Mouse (Mus musculus) induced T-regulatory cell, adult 2 months (primary cell): ENCODE results near the gene Rfc1.
"Not testable (repeated sequence)": the region's sequence is repeated elsewhere in the genome, so short reads cannot be mapped to it uniquely, and the experiment has no call there.

Source experiments
- DNase-seq: peaks from one replicate; pipeline ENCODE4 v3.0.0-alpha.2; 2012; ENCODE audit warnings: low read depth

Rfc1 gene

DNA sequence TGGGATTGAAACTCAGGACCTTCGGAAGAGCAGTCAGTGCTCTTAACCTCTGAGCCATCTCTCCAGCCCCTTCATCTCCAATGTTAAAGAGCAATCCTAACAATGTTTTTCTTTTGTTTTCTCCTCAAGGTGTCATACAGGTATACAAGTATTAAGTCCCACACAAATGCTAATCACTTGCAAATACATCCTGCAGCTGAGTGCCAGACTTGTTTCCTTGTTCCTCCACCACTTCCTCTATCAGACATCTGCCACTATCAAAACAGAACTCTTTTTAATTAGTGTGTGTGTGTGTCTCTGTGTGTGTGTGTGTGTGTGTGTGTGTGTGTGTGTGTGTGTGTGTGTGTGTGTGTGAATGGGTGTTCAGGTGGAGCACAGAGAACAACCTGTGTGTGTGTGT, 35.8 kb downstream of the Rfc1 start:
- DNase-seq, result not testable (repeated sequence)

GRCm38 (mm10) chr5:65298167-65298950, 37.1 kb downstream of the Rfc1 start:
- DNase-seq, result no peak

DNA sequence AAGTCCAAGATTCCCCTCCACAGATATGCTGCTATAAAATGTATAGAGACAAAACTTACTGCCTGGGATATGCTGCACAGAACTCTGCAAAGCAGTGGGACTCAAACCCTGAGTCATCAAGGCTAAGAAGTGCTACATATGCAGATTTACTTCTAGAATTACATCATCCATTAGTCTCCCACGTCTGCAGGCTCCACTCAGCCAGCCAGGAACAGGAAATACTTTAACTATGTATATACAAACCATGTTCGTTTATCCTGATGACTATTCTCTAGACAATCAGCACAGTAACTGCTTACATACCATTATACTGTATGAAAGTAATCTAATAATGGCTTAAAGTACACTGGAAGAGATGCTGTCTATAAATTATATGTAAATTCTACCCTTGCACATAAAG, 41.2 kb downstream of the Rfc1 start:
- no peak for DNase-seq

- DNase-seq, result no peak
Observed at GRCm38 (mm10) chr5:65293627-65294026, 41.8 kb downstream of the Rfc1 start.

GRCm38 (mm10) chr5:65289009-65289408, 46.5 kb downstream of the Rfc1 start:
- not testable (repeated sequence) for DNase-seq

DNA sequence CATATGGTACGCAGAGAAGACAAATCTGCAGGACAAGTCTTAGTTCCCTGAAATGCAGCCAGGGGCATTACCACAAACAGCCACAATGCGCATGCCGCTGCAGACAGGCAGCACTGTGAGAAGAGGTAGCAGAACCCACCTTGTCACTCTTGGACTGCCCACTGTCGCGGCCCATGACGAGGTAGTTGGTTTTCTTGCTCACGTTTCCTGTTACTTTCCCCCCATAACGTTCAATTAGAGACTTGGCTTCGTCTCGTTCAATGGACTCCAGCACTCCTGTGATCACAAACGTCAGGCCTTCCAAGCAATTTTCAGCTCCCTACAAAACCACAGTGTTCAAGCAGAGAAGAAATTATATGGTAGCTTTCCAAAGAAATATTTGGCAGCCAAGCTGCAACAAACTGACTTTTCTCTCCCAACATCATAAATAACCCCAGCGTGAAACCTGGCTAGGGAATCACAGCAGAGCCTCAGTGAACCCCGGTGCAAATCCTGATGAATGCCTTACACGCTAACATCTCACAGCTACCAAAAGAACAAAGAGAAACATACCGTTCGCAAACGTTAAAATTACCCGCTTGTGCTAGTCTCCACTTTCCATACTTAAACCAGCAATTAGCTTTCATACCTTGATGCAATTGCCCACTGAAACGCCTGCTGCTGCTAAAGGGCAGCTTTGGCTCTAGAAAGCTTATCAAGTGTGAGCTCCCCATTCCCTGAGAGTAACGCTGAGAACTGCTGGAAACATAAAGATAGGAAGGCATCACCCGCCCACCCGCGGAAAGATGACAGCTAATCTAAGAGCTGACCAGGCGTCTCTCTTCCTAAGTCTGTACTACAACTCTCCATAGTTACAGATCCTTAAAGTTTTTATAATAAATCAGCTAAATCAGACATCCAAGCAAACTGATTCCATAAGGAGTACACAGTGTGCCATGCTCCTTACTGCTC, 47.4 kb downstream of the Rfc1 start:
- DNase-seq, result no peak

DNA sequence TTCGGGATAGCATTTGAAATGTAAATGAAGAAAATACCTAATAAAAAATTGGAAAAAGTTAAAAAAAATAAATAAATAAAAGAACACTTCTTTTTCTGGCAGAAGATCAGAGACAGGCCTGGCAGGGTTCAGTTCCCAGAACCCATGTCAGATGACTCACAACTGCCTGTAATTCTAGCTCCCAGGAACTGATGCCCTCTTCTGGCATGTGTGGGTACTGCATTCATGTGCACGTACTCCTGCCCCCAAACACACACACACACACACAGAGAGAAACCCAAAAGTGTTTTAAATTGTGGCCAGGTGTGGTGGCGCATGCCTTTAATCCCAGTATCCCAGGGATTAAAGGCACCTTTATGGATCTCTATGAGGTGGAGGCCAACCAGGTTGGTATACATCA, 51.3 kb downstream of the Rfc1 start:
- peak; percentile 66 for DNase-seq

DNA sequence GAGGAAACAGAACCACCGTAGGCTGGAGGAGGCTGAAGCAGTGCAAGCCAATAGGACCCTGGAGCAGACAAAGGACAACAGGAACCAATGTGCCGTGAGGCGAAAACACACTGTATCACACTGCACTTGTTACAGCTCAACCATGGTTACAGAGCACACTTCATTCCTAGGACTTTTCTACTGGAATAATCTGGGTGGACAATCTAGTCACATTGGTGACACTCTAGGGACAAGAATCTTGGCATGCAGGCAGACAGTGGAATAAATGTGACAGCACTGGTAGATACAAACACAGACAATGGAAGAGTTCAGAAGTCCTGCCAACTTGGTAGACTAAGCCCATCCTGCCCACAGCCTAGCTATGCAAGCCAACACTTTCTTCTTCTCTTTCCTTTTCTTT, 54.3 kb downstream of the Rfc1 start:
- no peak for DNase-seq

- DNase-seq, result no peak
Observed at GRCm38 (mm10) chr5:65279133-65279651, 56.3 kb downstream of the Rfc1 start.

GRCm38 (mm10) chr5:65273966-65274365, 61.5 kb downstream of the Rfc1 start:
- no peak for DNase-seq

GRCm38 (mm10) chr5:65257910-65258505, 77.5 kb downstream of the Rfc1 start:
- DNase-seq, result no peak

- DNase-seq, result no peak
Observed at GRCm38 (mm10) chr5:65250185-65250855, 85.2 kb downstream of the Rfc1 start.

DNA sequence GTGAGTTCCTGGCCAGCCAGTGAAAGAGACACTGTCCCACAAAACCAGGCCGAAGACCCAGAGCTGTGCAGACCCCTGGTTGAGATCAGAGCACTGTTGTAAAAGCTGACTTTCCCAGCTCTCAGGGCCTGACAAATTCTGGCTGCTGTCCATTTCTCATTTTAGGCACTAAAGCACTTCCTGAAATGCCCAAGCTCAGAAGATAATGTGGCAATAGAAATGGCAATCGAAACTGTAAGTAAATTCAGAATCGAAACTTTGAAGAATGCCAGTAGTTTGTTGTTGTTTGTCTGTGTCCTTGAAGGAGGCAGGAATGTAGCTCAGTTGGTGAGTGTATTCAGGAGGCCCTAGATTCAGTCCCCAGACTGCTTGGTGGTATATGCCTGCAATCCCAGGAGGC, 88.2 kb downstream of the Rfc1 start:
- DNase-seq, result peak; percentile 22

DNA sequence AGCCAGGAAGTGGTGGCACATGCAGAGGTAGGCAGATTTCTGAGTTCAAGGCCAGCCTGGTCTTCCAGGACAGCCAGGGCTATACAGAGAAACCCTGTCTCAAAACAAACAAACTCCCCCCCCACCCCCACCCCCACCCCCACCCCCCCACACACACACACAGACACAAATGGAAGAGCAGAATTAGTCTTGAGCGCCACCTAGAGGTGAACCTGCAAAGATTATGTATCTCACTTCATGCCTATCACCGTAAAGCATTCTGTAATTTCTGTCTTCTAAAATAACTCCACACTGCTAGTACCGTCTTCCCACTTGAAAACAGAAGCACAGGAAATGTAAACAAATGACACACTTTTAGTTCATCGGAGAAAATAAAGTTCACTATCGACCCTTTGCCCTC, 92.7 kb downstream of the Rfc1 start:
- peak; percentile 71 for DNase-seq

- no peak for DNase-seq
Observed at GRCm38 (mm10) chr5:65231289-65232003, 104.0 kb downstream of the Rfc1 start.

DNA sequence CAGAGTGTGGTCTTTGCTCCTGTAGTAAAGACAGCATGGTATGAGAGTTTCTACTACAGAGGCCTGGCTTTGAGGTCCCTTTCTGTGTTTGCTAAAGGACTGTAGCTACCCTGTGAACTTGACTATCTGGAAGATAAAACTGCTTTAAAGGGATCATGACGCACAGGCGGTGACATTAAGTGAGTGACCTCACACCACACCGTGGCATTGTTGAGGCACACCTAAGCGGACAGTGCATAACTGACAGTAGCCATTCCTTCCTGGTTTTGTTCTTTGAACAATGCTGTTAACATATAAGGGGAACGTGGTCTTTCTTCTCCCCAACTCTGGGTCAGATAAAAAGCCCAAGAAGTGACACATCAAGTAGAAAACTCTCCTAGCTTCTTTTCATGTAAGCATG, 111.4 kb downstream of the Rfc1 start:
- DNase-seq, result no peak

DNA sequence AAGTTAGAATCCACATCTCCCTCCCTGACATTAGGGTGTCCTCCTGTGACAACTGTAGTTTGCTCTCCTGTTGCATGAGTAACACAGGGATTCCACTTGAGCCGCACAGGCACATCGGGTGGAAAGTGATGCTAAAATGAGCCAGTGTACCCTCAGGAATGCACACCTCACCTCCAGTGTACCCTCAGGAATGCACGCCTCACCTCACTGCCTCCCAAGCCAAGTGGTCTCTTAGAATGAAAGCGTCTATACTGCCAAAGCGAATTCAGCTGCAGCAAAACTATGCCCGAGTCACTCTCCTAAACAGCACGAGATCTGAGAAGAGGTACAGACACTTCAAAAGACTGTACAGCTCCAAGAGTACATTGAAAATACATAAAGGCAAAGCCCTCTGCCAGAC, 114.4 kb downstream of the Rfc1 start:
- no peak for DNase-seq

DNA sequence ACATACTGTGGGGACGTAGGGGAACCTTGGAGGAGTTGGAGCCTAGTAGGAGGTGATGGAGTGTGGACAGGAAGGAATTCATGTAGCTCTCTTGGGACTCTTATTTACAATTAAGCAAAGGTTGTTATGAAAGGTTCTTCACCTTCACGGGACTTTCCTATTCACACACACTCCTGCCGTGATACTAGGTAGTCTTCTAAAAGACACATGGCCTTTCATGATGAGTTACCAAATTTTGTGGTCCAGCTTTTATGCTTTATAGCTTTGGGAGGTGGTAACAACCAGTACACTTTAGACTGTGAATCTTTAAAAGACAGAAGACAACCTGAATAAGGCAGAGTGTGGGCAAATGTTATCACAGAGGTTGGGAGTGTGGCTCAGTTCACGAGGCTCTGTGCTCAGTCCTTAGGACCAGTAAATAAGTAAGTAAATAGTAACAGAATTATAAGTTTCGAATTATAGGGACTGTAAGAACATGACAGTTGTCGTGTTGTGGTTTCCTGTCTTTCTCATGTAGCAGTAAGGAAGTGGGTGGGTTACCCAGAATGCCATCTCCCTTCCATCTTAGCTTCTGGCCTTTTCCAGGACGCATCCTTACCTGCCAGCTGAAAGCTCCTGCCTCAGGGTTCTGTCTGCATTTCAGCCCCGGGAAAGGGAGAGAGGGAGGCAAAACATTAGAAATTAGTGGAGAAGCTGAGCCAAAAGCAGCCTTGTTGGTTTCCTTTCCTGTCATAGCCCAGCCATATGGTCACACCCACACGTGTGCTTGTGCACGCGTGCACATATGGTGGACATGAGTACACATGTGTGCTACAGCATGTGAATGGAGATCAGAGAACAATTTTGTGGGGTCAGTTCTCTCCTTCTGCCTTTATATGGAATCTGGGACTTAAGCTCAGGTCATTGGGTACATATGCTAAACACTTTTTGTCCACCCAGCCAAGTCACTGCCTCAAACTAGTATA, 117.9 kb downstream of the Rfc1 start:
- peak; percentile 62 for DNase-seq

DNA sequence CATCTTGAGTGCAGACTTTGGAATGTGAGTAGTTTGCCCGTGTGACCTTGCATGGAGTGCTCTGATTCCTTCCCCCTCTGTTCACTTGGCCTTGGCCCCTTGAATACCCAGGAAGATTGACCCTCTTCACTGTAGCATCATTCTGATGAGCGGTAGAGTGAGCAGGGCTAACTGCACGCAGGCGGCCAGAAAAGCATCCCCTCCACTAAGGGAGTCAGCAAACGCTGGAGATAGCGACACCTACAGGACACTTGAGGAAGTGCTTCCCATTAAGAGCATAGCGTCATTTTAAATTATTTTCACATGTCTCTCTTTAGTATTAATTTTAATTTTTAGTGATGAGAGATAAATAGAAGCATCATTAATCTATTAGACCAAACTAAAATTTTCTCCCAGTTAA, 122.1 kb downstream of the Rfc1 start:
- DNase-seq, result peak; percentile 71
